Mouse (Mus musculus) brain, embryonic 14.5 days (tissue): ENCODE measurements around the gene Cidec.

Experiments used
- CTCF ChIP-seq: fragments of 200-500 bp; IDR thresholded peaks from 2 replicates; pipeline ENCODE4 v1.5.1; 2012; ENCODE audit warnings: inconsistent platforms, mild to moderate bottlenecking, moderate library complexity, borderline replicate concordance; ENCODE audit not compliant: insufficient read depth, insufficient read length; ENCODE audit errors: extremely low read depth
- POLR2A ChIP-seq: fragments of 200-500 bp; IDR thresholded peaks from 2 replicates; pipeline ENCODE4 v1.6.1; 2012; ENCODE audit warnings: mild to moderate bottlenecking, inconsistent platforms, borderline replicate concordance; ENCODE audit not compliant: poor library complexity, insufficient read depth, insufficient read length, severe bottlenecking; ENCODE audit errors: extremely low read depth

- TF ChIP-seq CTCF (no peak), POLR2A (no peak)
Observed at GRCm38 (mm10) chr6:113444207-113444965, 8.8 kb upstream of the Cidec start.
